Mouse (Mus musculus): ENCODE measurements around the gene Klhl29.

GRCm38 (mm10) chr12:5284961-5285360 lies 90.5 kb downstream of the Klhl29 start:
- TF ChIP-seq POLR2A (IDR thresholded peaks at IDR 0.05; ENCODE audit: insufficient read length, low read depth) (no peak), CEBPB (IDR thresholded peaks at IDR 0.05; ENCODE audit: insufficient read depth, poor library complexity, severe bottlenecking) (no peak), MYOG (IDR thresholded peaks at IDR 0.05; ENCODE audit: control insufficient read depth in 1 of 3, insufficient read depth in 1 of 3, insufficient read length in 2 of 3, low read depth in 2 of 3) (no peak), USF1 (IDR thresholded peaks at IDR 0.05; ENCODE audit: low read depth) (no peak), E2F4 (IDR thresholded peaks at IDR 0.05; ENCODE audit: insufficient read depth) (no peak), REST (IDR thresholded peaks at IDR 0.05; ENCODE audit: insufficient read depth, insufficient read length) (no peak)

Measured in myocyte (in vitro differentiated cells).